Mouse (Mus musculus): ENCODE results near the gene Fastk.

DNA sequence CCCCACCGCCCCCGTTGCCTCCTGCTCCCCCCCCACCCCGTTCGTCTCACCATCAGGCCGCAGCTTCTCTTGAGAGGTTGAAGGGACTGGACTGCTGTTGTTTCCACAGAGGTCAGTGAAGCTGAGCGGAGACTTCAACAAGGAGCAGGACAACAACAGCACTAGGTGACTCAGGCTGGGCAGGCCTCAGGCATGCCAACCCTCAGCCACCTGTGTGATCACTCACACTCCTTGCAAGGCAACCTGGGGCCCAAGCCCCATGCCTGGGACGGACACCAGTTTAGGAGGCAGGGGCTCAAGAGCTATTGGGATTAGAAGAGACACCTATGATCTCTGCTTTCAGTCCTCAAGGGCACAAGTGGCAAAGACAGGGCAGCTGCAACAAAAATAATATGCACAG lies 53.2 kb downstream of the Fastk start, which contains the start of gene Atg9b:
- TF ChIP-seq CTCF (IDR thresholded peaks at IDR 0.05; ENCODE audit: borderline replicate concordance, control insufficient read depth, extremely low read depth, insufficient read depth, low read length, poor library complexity) (no peak), POLR2A (IDR thresholded peaks at IDR 0.05; ENCODE audit: control insufficient read depth, extremely low read depth, insufficient read depth, low read length, poor library complexity) (no peak)
